Mouse (Mus musculus) heart, embryonic 13.5 days (tissue): ENCODE measurements around the gene Morn2. TPM values are rescaled to one million over a fixed set of nuclear protein-coding genes. Genes with fewer than 3 reads are reported as not detected.

Source experiments
- ATAC-seq: fragments of 200-750 bp; cut with Nextera tagmentation; 2 replicates; pipeline ENCODE4 v1.8.0; 2017; ENCODE audit warnings: moderate TSS enrichment; ENCODE audit not compliant: insufficient number of reproducible peaks, low FRiP score, low TSS enrichment; ENCODE audit errors: extremely low read depth
- H3K27ac ChIP-seq: fragments of 300-500 bp; sonication (generic); replicated peaks from 2 replicates; pipeline ENCODE4 v1.5.1; 2015; ENCODE audit warnings: moderate library complexity, mild to moderate bottlenecking, inconsistent platforms
- H3K27me3 ChIP-seq: fragments of 300-500 bp; sonication (generic); replicated peaks from 2 replicates; pipeline ENCODE4 v1.6.1; 2015; ENCODE audit warnings: mild to moderate bottlenecking, inconsistent platforms
- H3K36me3 ChIP-seq: fragments of 300-500 bp; sonication (generic); 2 replicates; pipeline ENCODE4 v1.6.1; 2015; ENCODE audit warnings: mild to moderate bottlenecking, inconsistent platforms
- H3K4me1 ChIP-seq: fragments of 300-500 bp; sonication (generic); 2 replicates; pipeline ENCODE4 v1.6.1; 2015; ENCODE audit warnings: inconsistent platforms
- H3K4me2 ChIP-seq: fragments of 300-500 bp; sonication (generic); 2 replicates; pipeline ENCODE4 v1.6.1; 2015; ENCODE audit warnings: inconsistent platforms, mild to moderate bottlenecking, moderate library complexity
- H3K4me3 ChIP-seq: fragments of 300-500 bp; sonication (generic); 2 replicates; pipeline ENCODE4 v1.5.1; 2015; ENCODE audit warnings: moderate library complexity, mild to moderate bottlenecking, inconsistent platforms
- H3K9ac ChIP-seq: fragments of 300-500 bp; sonication (generic); 2 replicates; pipeline ENCODE4 v1.6.1; 2015; ENCODE audit warnings: inconsistent platforms, mild to moderate bottlenecking, moderate library complexity
- H3K9me3 ChIP-seq: fragments of 300-500 bp; sonication (generic); 2 replicates; pipeline ENCODE4 v1.6.1; 2016; ENCODE audit warnings: inconsistent platforms
- WGBS: fragments of 180-500 bp; shearing (Covaris S2); methylation state at CpG from one replicate; pipeline ENCODE4 v1.1.7; 2015; ENCODE audit warnings: mixed read lengths; 5-methylcytosine and 5-hydroxymethylcytosine counted together
- polyA plus RNA-seq: library from polyadenylated mRNA; unstranded; fragments of >200 nt; fragmentation: Nextera tagmentation; extraction: Ambion mirVana; gene quantifications from 2 replicates; pipeline ENCODE4 v1.2.1, GENCODE M21; 2015

Morn2 gene
- polyA plus RNA-seq, 1 experiment from 2014 or later = 21.8 TPM

DNA sequence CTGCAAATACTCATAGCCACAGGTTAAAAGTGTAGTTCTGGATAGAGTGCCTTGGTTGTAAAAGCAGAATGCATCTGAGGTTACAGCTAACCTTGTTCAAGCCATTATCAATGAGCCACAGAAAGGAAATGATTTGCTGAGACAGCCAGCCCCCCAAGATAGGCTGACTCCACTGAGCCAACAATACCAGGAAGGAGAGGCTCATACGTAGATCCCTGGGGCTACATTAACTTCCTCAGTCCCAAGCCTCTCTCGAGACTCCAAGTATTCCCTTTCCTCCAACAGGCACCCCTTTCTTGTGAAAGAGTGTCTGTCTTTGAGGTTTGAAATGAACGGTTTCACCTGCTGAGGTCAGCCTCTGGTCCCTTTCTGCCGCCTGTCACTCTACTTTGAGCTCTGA, 5.6 kb upstream of the Morn2 start:
- Histone ChIP-seq H3K4me1 (peaks cover 15% of the 10 kb centered on the region), H3K4me2 (no peak overlapping the region), H3K4me3 (no peak overlapping the region), H3K9me3 (no peaks in the 10 kb centered on the region), H3K27ac (peak overlapping the region; percentile 51), H3K27me3 (no peaks in the 10 kb centered on the region), H3K9ac (no peak overlapping the region), H3K36me3 (peaks cover 17% of the 10 kb centered on the region)
- no peak for ATAC-seq
- 61% methylated on average over 4 of the region's 4 CpGs for WGBS

GRCm38 (mm10) chr17:80288012-80288411, 2.0 kb upstream of the Morn2 start:
- Histone ChIP-seq H3K36me3 (no peaks in the 10 kb centered on the region), H3K9ac (no peak overlapping the region), H3K27ac (no peak overlapping the region), H3K4me2 (no peak overlapping the region), H3K4me1 (peaks cover 15% of the 10 kb centered on the region), H3K4me3 (no peak overlapping the region), H3K9me3 (no peaks in the 10 kb centered on the region), H3K27me3 (no peaks in the 10 kb centered on the region)
- WGBS = 72% methylated on average over 6 of the region's 6 CpGs
- no peak for ATAC-seq

DNA sequence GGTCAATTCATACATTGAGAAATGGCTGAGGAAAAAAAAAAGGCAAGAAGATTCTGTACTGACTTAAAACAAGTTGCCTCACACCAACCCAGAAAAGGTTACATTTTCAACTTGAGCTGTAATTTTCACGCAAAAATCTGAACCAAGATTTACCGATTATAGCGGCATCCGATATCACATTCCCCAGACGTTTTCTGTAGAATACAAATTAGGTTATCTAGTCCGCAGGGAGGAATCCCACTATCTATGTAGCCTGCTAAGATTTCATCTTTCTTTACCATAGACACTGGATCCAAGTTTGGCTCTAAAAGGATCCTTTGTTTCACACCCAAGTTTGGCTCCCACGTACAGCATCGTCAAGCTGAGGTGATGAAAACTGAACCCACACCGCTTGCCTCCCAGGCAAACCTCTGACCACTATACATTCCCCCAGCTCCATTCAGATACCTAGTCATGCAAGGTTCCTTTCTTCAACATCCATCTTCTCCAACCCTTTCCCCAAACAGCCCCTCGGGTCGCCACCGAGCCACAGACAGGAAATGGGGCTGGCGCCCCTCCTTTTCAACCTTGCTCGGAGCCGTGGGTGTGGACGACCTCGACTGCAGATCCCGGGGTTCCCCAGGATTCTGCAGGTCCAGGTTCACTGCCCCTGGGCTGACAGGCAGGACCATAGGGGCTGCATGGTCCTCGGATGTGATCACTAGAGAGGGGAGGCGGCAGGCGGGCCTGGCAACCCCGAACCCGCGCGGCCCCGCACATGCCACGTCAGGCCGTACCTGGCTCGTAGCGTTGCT, 526 bp upstream of the Morn2 start:
- WGBS = under 1% methylated on average over 30 of the region's 30 CpGs
- Histone ChIP-seq H3K4me3 (peak overlapping the region; percentile 78), H3K9ac (peak overlapping the region; percentile 94), H3K4me2 (peak overlapping the region; percentile 85), H3K27me3 (no peaks in the 10 kb centered on the region), H3K4me1 (peaks cover 12% of the 10 kb centered on the region), H3K9me3 (no peaks in the 10 kb centered on the region), H3K27ac (peak overlapping the region; percentile 81), H3K36me3 (no peaks in the 10 kb centered on the region)
- no peak for ATAC-seq

DNA sequence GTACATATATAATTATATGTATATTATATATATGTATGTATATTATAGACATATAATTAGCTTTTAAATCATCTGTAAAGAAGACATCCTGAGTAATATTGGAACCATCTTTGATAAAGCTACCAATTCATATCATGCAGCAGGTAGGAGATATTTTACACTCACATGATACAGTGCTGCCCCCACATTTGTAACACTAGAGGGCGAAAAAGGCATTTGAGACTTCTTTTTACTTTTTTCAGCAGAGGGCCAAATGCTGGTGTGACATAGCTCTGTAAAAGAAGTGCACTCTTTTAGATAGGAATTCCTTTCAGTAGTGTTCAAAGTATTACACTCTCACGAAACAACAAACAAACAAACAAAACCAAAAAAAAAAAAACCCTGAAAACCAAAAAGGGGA, 1.1 kb downstream of the Morn2 start:
- WGBS = 19% methylated on average over 2 of the region's 2 CpGs
- ATAC-seq = no peak
- no peaks in the 10 kb centered on the region for H3K27me3 ChIP-seq
- H3K4me2 ChIP-seq = no peak overlapping the region
- no peak overlapping the region for H3K27ac ChIP-seq
- H3K36me3 ChIP-seq = no peaks in the 10 kb centered on the region
- H3K4me1 ChIP-seq = peaks cover 12% of the 10 kb centered on the region
- no peak overlapping the region for H3K9ac ChIP-seq
- no peaks in the 10 kb centered on the region for H3K9me3 ChIP-seq
- H3K4me3 ChIP-seq = no peak overlapping the region

DNA sequence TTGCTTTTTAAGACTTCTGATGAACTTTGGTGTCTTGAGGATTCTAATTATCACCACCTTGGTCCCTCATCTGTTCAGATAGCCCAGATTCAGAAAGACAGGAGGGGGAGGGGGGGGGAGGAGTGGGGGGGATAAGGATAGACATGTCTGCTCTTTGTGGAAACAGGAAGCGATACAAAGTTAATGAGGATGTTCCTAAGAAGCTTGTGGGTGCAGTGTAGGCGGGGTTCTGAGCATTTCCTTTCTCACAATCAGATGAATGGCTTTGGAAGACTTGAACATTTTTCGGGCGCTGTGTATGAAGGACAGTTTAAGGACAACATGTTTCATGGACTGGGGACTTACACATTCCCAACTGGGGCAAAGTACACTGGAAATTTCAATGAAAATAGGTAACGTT, 5.3 kb downstream of the Morn2 start:
- Histone ChIP-seq H3K4me2 (no peak overlapping the region), H3K4me1 (no peaks in the 10 kb centered on the region), H3K27ac (no peak overlapping the region), H3K9ac (no peak overlapping the region), H3K27me3 (no peaks in the 10 kb centered on the region), H3K4me3 (no peak overlapping the region), H3K36me3 (no peaks in the 10 kb centered on the region), H3K9me3 (no peaks in the 10 kb centered on the region)
- no peak for ATAC-seq
- WGBS = 77% methylated on average over 5 of the region's 5 CpGs

DNA sequence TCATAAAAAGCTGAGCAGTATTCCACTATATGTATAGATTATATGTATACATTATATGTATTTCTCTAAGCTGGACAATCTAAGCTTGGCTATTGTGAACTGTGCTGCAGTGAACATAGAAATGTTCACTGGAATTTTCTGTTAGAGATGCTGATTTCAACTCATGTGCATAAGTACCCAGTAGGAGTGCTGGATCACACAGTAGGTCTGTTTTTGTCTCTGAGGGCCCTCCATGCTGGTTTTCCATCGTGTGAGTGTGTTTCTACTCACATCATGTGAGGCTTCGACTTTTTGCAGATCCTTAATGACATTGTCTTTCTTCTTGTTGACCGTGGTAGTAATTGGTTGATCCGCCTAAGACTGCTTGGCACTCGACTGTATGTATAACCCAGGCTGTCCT, 8.8 kb downstream of the Morn2 start:
- no peaks in the 10 kb centered on the region for H3K4me1 ChIP-seq

DNA sequence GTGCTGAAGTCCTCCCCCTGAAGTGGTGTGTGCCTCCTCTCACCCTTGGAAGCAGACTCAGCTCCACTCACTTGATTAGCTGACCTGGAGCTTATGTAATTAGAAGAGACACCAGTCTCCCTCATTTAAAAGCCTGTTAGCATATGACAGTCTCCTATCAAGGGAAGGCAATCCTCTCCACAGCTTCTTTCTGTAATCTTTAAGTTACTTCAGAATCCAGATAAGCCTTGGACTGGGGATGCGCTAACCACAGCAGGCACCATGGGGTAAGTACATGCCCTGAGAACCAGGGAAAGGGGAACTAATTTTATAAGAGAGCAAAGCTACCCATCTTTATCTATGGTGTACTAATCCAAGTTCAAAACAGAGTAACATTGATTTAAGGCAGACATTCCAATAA, 17.2 kb downstream of the Morn2 start, which contains the start of gene Arhgef33:
Arhgef33 (plus strand) TSS at position 157 of the 400 bp plus-strand sequence.
- H3K4me1 ChIP-seq = peaks cover 11% of the 10 kb centered on the region
- no peak within 1 kb of the TSS for H3K9ac ChIP-seq
- H3K36me3 ChIP-seq = no peaks in the 10 kb centered on the region
- no peak within 1 kb of the TSS for H3K4me2 ChIP-seq
- H3K4me3 ChIP-seq = no peak within 1 kb of the TSS
- H3K27me3 ChIP-seq = no peaks in the 10 kb centered on the region
- no peak within 1 kb of the TSS for H3K27ac ChIP-seq
- 48% methylated on average over 1 of the region's 1 CpGs for WGBS
- no peaks in the 10 kb centered on the region for H3K9me3 ChIP-seq
- no peak for ATAC-seq

More for the DNA sequence above, 8.8 kb downstream of the Morn2 start:
- ATAC-seq = no peak
- Histone ChIP-seq H3K4me3 (no peak overlapping the region), H3K27ac (no peak overlapping the region), H3K9me3 (no peaks in the 10 kb centered on the region), H3K27me3 (no peaks in the 10 kb centered on the region), H3K9ac (no peak overlapping the region), H3K36me3 (no peaks in the 10 kb centered on the region), H3K4me2 (no peak overlapping the region)
- WGBS = 76% methylated on average over 5 of the region's 5 CpGs

- Histone ChIP-seq H3K4me2 (no peak overlapping the region), H3K27ac (no peak overlapping the region), H3K4me1 (peaks cover 11% of the 10 kb centered on the region), H3K9me3 (no peaks in the 10 kb centered on the region), H3K9ac (no peak overlapping the region), H3K27me3 (no peaks in the 10 kb centered on the region), H3K4me3 (no peak overlapping the region), H3K36me3 (no peaks in the 10 kb centered on the region)
- WGBS = 67% methylated on average over 9 of the region's 9 CpGs
- ATAC-seq = no peak
These were observed 21.8 kb downstream of the Morn2 start for GRCm38 (mm10) chr17:80311761-80312160.

GRCm38 (mm10) chr17:80312405-80312804, 22.4 kb downstream of the Morn2 start:
- no peak for ATAC-seq
- Histone ChIP-seq H3K4me2 (no peak overlapping the region), H3K27ac (no peak overlapping the region), H3K9ac (no peak overlapping the region), H3K27me3 (no peaks in the 10 kb centered on the region), H3K4me3 (no peak overlapping the region), H3K4me1 (peaks cover 11% of the 10 kb centered on the region), H3K36me3 (no peaks in the 10 kb centered on the region), H3K9me3 (no peaks in the 10 kb centered on the region)
- WGBS = 77% methylated on average over 4 of the region's 4 CpGs

DNA sequence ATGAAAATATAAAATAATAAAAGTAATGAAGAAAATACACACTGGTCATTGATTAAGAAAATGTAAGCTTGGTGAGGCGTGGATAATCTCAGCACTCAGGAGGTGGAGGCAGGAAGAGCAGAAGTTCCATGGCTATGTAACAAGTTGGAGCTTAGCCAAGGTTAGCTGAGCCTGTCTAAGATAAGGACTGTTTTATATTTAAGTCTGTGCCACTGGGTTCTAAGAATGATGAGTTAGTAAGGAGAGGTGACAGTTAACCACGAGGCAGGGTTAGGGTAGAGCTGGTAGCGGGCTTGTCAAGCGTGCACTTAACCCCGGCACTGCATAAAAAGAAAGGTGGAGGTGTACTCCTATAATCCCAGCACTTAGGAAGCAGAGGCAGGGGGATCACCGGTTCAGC, 32.2 kb downstream of the Morn2 start:
- no peak overlapping the region for H3K4me2 ChIP-seq
- no peak overlapping the region for H3K9ac ChIP-seq
- H3K27me3 ChIP-seq = no peaks in the 10 kb centered on the region
- H3K4me3 ChIP-seq = no peak overlapping the region
- no peak overlapping the region for H3K27ac ChIP-seq
- H3K4me1 ChIP-seq = peaks cover 16% of the 10 kb centered on the region
- no peaks in the 10 kb centered on the region for H3K36me3 ChIP-seq
- 53% methylated on average over 6 of the region's 6 CpGs for WGBS
- H3K9me3 ChIP-seq = no peaks in the 10 kb centered on the region
- ATAC-seq = no peak

DNA sequence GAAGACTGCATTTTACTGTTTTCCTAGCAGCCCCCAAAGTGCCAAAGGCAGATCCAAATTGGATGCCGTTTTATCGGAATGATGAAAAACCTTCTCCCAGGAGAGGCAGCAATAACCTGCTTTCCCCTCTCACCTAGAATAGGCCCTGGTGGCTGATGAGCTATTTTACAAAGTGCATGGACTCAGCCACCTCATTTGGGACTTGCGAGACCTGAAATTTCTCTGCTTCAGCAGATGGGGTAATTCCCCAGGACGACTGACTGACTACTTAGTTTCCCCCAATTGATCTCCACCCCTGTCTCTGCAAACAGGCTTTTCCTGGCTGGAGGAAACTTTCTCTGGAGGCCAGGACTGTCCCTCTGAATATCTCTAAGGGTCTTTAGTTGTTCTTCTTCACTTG, 33.0 kb downstream of the Morn2 start:
- WGBS = 76% methylated on average over 4 of the region's 4 CpGs

DNA sequence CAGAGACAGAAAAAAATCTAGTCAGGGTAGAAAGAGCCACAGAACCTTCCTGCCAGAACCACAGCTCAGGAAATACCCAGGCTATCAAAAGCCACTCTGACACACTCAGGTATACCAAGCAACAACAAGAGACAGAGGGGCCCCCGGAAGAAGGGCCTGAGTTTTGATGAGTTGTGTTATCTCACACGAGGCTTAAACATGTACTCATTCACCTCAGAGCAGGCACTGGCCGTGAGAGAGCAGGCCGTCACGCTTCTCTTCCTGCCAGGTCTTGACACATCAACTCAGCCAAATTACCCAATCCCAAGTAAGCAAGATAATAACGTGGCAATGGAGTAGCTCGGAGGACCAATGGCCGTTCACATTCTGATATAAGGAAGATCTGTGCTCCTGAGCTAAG, 33.7 kb downstream of the Morn2 start:
- Histone ChIP-seq H3K27ac (no peak overlapping the region), H3K4me2 (no peak overlapping the region), H3K36me3 (no peaks in the 10 kb centered on the region), H3K27me3 (no peaks in the 10 kb centered on the region), H3K4me1 (peaks cover 16% of the 10 kb centered on the region), H3K9ac (no peak overlapping the region), H3K9me3 (no peaks in the 10 kb centered on the region), H3K4me3 (no peak overlapping the region)
- ATAC-seq = no peak
- 49% methylated on average over 8 of the region's 8 CpGs for WGBS

More for the DNA sequence above, 33.0 kb downstream of the Morn2 start:
- no peak for ATAC-seq
- no peak overlapping the region for H3K4me3 ChIP-seq
- H3K9me3 ChIP-seq = no peaks in the 10 kb centered on the region
- H3K27ac ChIP-seq = no peak overlapping the region
- H3K27me3 ChIP-seq = no peaks in the 10 kb centered on the region
- H3K4me1 ChIP-seq = peaks cover 16% of the 10 kb centered on the region
- no peak overlapping the region for H3K9ac ChIP-seq
- no peaks in the 10 kb centered on the region for H3K36me3 ChIP-seq
- H3K4me2 ChIP-seq = no peak overlapping the region
